Mouse (Mus musculus) bone marrow, adult 2 months (tissue): ENCODE measurements around the gene Cyld.

Source experiments
- CTCF ChIP-seq: fragments of 200-500 bp; IDR thresholded peaks from 2 replicates; pipeline ENCODE4 v1.5.1; 2011; ENCODE audit warnings: low read length, control low read depth; ENCODE audit not compliant: control insufficient read depth, insufficient read depth
- POLR2A ChIP-seq: fragments of 200-500 bp; IDR thresholded peaks from 2 replicates; pipeline ENCODE4 v1.6.1; 2011; ENCODE audit warnings: low read depth, mild to moderate bottlenecking, control low read depth, low read length, borderline replicate concordance; ENCODE audit not compliant: control insufficient read depth

GRCm38 (mm10) chr8:88677071-88677470, 19.8 kb upstream of the Cyld start:
- TF ChIP-seq POLR2A (no peak), CTCF (no peak)
